Mouse (Mus musculus): Measurements from ENCODE around the gene Vwa5a.

Vwa5a gene

GRCm38 (mm10) chr9:38718102-38718501, at the start of gene Vwa5a:
Gene Vwa5a, plus strand, starts transcription at chr9:38718268.
- no peak for DNase-seq

GRCm38 (mm10) chr9:38672887-38673286, 45.2 kb upstream of the Vwa5a start:
- DNase-seq: no peak

- DNase-seq: no peak
These were observed 43.6 kb upstream of the Vwa5a start, which contains the start of gene Olfr918 for GRCm38 (mm10) chr9:38674501-38674900. Gene Olfr918, minus strand, starts transcription at chr9:38674601.

- no peak for DNase-seq
These were observed 916 bp downstream of the Vwa5a start for GRCm38 (mm10) chr9:38718927-38719441.

GRCm38 (mm10) chr9:38724044-38724443, 6.0 kb downstream of the Vwa5a start:
- DNase-seq: no peak

GRCm38 (mm10) chr9:38728218-38728617, 10.2 kb downstream of the Vwa5a start:
- DNase-seq: no peak

- DNase-seq: no peak
These were observed 23.3 kb downstream of the Vwa5a start for GRCm38 (mm10) chr9:38741408-38741807.

GRCm38 (mm10) chr9:38744619-38745315, 26.7 kb downstream of the Vwa5a start:
- no peak for DNase-seq

GRCm38 (mm10) chr9:38751999-38752398, 33.9 kb downstream of the Vwa5a start, which contains the start of gene Olfr920:
Gene Olfr920, plus strand, starts transcription at chr9:38752299.
- DNase-seq: no peak

GRCm38 (mm10) chr9:38772768-38773167, 54.7 kb downstream of the Vwa5a start, which contains the start of gene Olfr921:
Gene Olfr921, plus strand, starts transcription at chr9:38773068.
- no peak for DNase-seq

GRCm38 (mm10) chr9:38792689-38793088, 74.6 kb downstream of the Vwa5a start:
- no peak for DNase-seq
